In genomic region chr4:140624087-140624467, GRCm38 (mm10) we compare ENCODE assay signal across 8 mouse cellular contexts. TPM values are rescaled to one million over a fixed set of nuclear protein-coding genes. Genes with fewer than 3 reads are reported as not detected.
DNase-seq lines count a peak whose midpoint lies in the region; ATAC-seq and TF ChIP-seq lines count a peak whose summit lies in the region.
"Had no signal": no experiment of that assay in that cellular context is flagged by ENCODE, and none has a peak within 500 bp of the region (broad histone marks: within the 10 kb centered on the region; RNA-seq: fewer than 3 reads in every experiment).

No protein-coding gene starts in this region.

- no peak for TF ChIP-seq POLR2A in cortical plate, adult 2 months (IDR thresholded peaks at IDR 0.05; ENCODE audit: extremely low read depth, insufficient read depth, low read length)

- H3K27ac ChIP-seq in cortical plate, adult 2 months (ENCODE audit: insufficient read depth, low read length): peak overlapping the region; percentile 27
- H3K27ac ChIP-seq in embryonic facial prominence, embryonic 13.5 days: peak overlapping the region; percentile 79
- peak overlapping the region; percentile 96 for H3K27ac ChIP-seq in midbrain, embryonic 10.5 days (replicated peaks)

- H3K9me3 ChIP-seq in embryonic facial prominence, embryonic 13.5 days: no peaks in the 10 kb centered on the region
- H3K9me3 ChIP-seq in midbrain, embryonic 10.5 days (replicated peaks): no peaks in the 10 kb centered on the region

- H3K9ac ChIP-seq in embryonic facial prominence, embryonic 13.5 days: peak overlapping the region; percentile 51

- H3K36me3 ChIP-seq in embryonic facial prominence, embryonic 13.5 days: no peaks in the 10 kb centered on the region
- H3K36me3 ChIP-seq in midbrain, embryonic 10.5 days: peaks cover 14% of the 10 kb centered on the region

- 13% methylated on average over 10 of the region's 10 CpGs for WGBS in embryonic facial prominence, embryonic 13.5 days
- 4% methylated on average over 10 of the region's 10 CpGs for WGBS in midbrain, embryonic 10.5 days

- no peak for TF ChIP-seq CTCF in cortical plate, adult 2 months (IDR thresholded peaks at IDR 0.05; ENCODE audit: extremely low read depth, insufficient read depth, low read length)

- H3K4me3 ChIP-seq in cortical plate, adult 2 months (ENCODE audit: insufficient read depth, low read length): no peak overlapping the region
- H3K4me3 ChIP-seq in embryonic facial prominence, embryonic 13.5 days: 0 out of 2 replicates have a peak overlapping the region, but pooled peaks have one; percentile 6
- peak overlapping the region; percentile 49 for H3K4me3 ChIP-seq in midbrain, embryonic 10.5 days

- H3K4me2 ChIP-seq in embryonic facial prominence, embryonic 13.5 days: peak overlapping the region; percentile 43

- H3K4me1 ChIP-seq in cortical plate, adult 2 months (ENCODE audit: control insufficient read depth, insufficient read depth, low read length): peaks cover 7% of the 10 kb centered on the region
- H3K4me1 ChIP-seq in embryonic facial prominence, embryonic 13.5 days: peaks cover 45% of the 10 kb centered on the region
- peaks cover 84% of the 10 kb centered on the region for H3K4me1 ChIP-seq in midbrain, embryonic 10.5 days

- DNase-seq in kidney, adult 8-10 months: peak; percentile 73 to 77
- no peak for DNase-seq in midbrain, embryonic 10.5 days (ENCODE audit: low spot score)
- no peak for DNase-seq in spleen, postnatal 4 days (ENCODE audit: low spot score in 2 of 2)
- DNase-seq in left cerebral cortex, adult 8-10 months (ENCODE audit: low spot score in 2 of 2): no peak

- no peaks in the 10 kb centered on the region for H3K27me3 ChIP-seq in embryonic facial prominence, embryonic 13.5 days
- H3K27me3 ChIP-seq in midbrain, embryonic 10.5 days (ENCODE audit: low read depth, poor library complexity, severe bottlenecking): no peaks in the 10 kb centered on the region

- ATAC-seq in embryonic facial prominence, embryonic 13.5 days (ENCODE audit: insufficient number of reproducible peaks, insufficient read depth, low FRiP score, low TSS enrichment, low read depth): no peak
- no peak for ATAC-seq in megakaryocyte progenitor cell, adult 5-6 weeks (replicated peaks; ENCODE audit: poor library complexity)
- ATAC-seq: activated CD4-positive, CD25-positive, alpha-beta regulatory T cell, adult 4 months had no signal

RNA-seq across cellular contexts. Expression of gene Arhgef10l, which starts 41.7 kb away (rescaled TPM):
- 34.5 and 38.3 TPM in 2 replicates for polyA plus RNA-seq in cortical plate, adult 2 months (2012; rRNA removed)
- polyA plus RNA-seq in embryonic facial prominence, embryonic 13.5 days (2015; fragmentation: Nextera tagmentation; extraction: Ambion mirVana): 11.5 and 11.6 TPM in 2 replicates
- 25.1 and 32.4 TPM in 2 replicates for polyA plus RNA-seq in midbrain, embryonic 10.5 days (2016; fragmentation: Nextera tagmentation; extraction: Ambion mirVana)
- 1.1 and 3.8 TPM in 2 replicates for total RNA-seq in megakaryocyte progenitor cell, adult 5-6 weeks (2015)
- 2.6 and 8.5 TPM in 2 replicates for total RNA-seq in megakaryocyte progenitor cell, adult 5-6 weeks (2017)
- total RNA-seq in left cerebral cortex, adult 8-10 months (2022): 10 to 100 TPM; 68.0 to 98.1 (median 77.8) TPM
- polyA plus RNA-seq: activated CD4-positive, CD25-positive, alpha-beta regulatory T cell, adult 4 months had no signal

Comparison
In these comparisons a context has a peak if more than half of its experiments do, and no peak if none do; other contexts are left out.
1. H3K27ac ChIP-seq: peak in every context shown above with its lines; median percentile 96 in midbrain, embryonic 10.5 days; 79 in embryonic facial prominence, embryonic 13.5 days; 27 in cortical plate, adult 2 months.
2. DNase-seq: peak in kidney, adult 8-10 months (2 of 2); none in midbrain, embryonic 10.5 days (single experiment), spleen, postnatal 4 days (0 of 2) and left cerebral cortex, adult 8-10 months (0 of 2).